Mouse (Mus musculus) cerebellum, adult (tissue): Measurements from ENCODE around the gene Thap11.
"Not testable (repeated sequence)": the region's sequence is repeated elsewhere in the genome, so short reads cannot be mapped to it uniquely, and the experiment has no call there.

ENCODE experiments used
- ATAC-seq: cut with Nextera tagmentation; 2 replicates; pipeline ENCODE4 v1.9.2; 2017; ENCODE audit warnings: mild to moderate bottlenecking, moderate library complexity, mixed read lengths; ENCODE audit not compliant: insufficient number of reproducible peaks, low FRiP score, low TSS enrichment

Gene Thap11

GRCm38 (mm10) chr8:105854715-105855216 is at the start of gene Thap11:
Gene Thap11 (plus strand): TSS chr8:105855132.
- ATAC-seq: peak; percentile 84

- no peak for ATAC-seq
Observed at GRCm38 (mm10) chr8:105805346-105805745, 49.6 kb upstream of the Thap11 start.

- no peak for ATAC-seq
Observed at GRCm38 (mm10) chr8:105805964-105806363, 49.0 kb upstream of the Thap11 start.

GRCm38 (mm10) chr8:105807766-105808165 is 47.2 kb upstream of the Thap11 start:
- no peak for ATAC-seq

GRCm38 (mm10) chr8:105808480-105808879 is 46.5 kb upstream of the Thap11 start:
- no peak for ATAC-seq

GRCm38 (mm10) chr8:105810245-105810786 is 44.6 kb upstream of the Thap11 start:
- no peak for ATAC-seq

GRCm38 (mm10) chr8:105811061-105811460 is 43.9 kb upstream of the Thap11 start:
- peak; percentile 70; the same call in 1 of the 2 replicates for ATAC-seq

- ATAC-seq: no peak
Observed at GRCm38 (mm10) chr8:105811543-105811942, 43.4 kb upstream of the Thap11 start.

GRCm38 (mm10) chr8:105812511-105812910 is 42.4 kb upstream of the Thap11 start:
- no peak for ATAC-seq

GRCm38 (mm10) chr8:105813241-105813640 is 41.7 kb upstream of the Thap11 start:
- no peak for ATAC-seq

GRCm38 (mm10) chr8:105819659-105820058 is 35.3 kb upstream of the Thap11 start:
- no peak for ATAC-seq

GRCm38 (mm10) chr8:105820925-105821324 is 34.0 kb upstream of the Thap11 start:
- ATAC-seq: no peak

- no peak for ATAC-seq
Observed at GRCm38 (mm10) chr8:105825506-105825905, 29.4 kb upstream of the Thap11 start.

GRCm38 (mm10) chr8:105826379-105826778 is 28.6 kb upstream of the Thap11 start:
- ATAC-seq: no peak

- peak; percentile 98 for ATAC-seq
Observed at GRCm38 (mm10) chr8:105826861-105827848, 27.8 kb upstream of the Thap11 start, which contains the start of the genes Ranbp10 and Tsnaxip1. Gene Ranbp10 (minus strand): TSS chr8:105827350. Gene Tsnaxip1 (plus strand): TSS chr8:105827731.

GRCm38 (mm10) chr8:105833740-105834139 is 21.2 kb upstream of the Thap11 start:
- not testable (repeated sequence) for ATAC-seq

- ATAC-seq: no peak
Observed at GRCm38 (mm10) chr8:105835318-105835717, 19.6 kb upstream of the Thap11 start.

- ATAC-seq: no peak
Observed at GRCm38 (mm10) chr8:105836991-105837390, 17.9 kb upstream of the Thap11 start.

- ATAC-seq: no peak
Observed at GRCm38 (mm10) chr8:105839209-105839608, 15.7 kb upstream of the Thap11 start.

GRCm38 (mm10) chr8:105846678-105847077 is 8.3 kb upstream of the Thap11 start:
- ATAC-seq: no peak

- ATAC-seq: no peak
Observed at GRCm38 (mm10) chr8:105850014-105850413, 4.9 kb upstream of the Thap11 start.
